Mouse (Mus musculus) erythroblast, embryonic 14.5 days (primary cell): ENCODE data around the gene Ptprn2. TPM values are rescaled to one million over a fixed set of nuclear protein-coding genes. Genes with fewer than 3 reads are reported as not detected.

Experiments used
- H3K27me3 ChIP-seq: 2 replicates; pipeline ENCODE4 v1.6.1; 2012; ENCODE audit warnings: inconsistent platforms; ENCODE audit not compliant: control insufficient read depth
- H3K36me3 ChIP-seq: 2 replicates; pipeline ENCODE4 v1.6.1; 2012; ENCODE audit warnings: mild to moderate bottlenecking, inconsistent platforms; ENCODE audit not compliant: control insufficient read depth
- H3K4me1 ChIP-seq: 2 replicates; pipeline ENCODE4 v1.6.1; 2012; ENCODE audit warnings: inconsistent platforms; ENCODE audit not compliant: control insufficient read depth
- H3K4me3 ChIP-seq: replicated peaks from 2 replicates; pipeline ENCODE3; 2012; ENCODE audit warnings: moderate library complexity, mild to moderate bottlenecking, inconsistent platforms
- H3K9me3 ChIP-seq: 2 replicates; pipeline ENCODE4 v1.6.1; 2012; ENCODE audit warnings: low read length, inconsistent platforms, mixed read lengths; ENCODE audit not compliant: control insufficient read depth
- GATA1 ChIP-seq: IDR thresholded peaks from 2 replicates; pipeline ENCODE4 v1.6.1; 2012; ENCODE audit warnings: low read length, inconsistent platforms, mixed read lengths
- TAL1 ChIP-seq: IDR thresholded peaks from 3 replicates; pipeline ENCODE4 v1.6.1; 2012; ENCODE audit warnings: low read length, inconsistent platforms, mixed read lengths
- polyA plus RNA-seq: library from polyadenylated mRNA; stranded (reverse); fragments of >175 nt; gene quantifications from 2 replicates; pipeline ENCODE4 v1.2.3, GENCODE M21; 2012

Gene Ptprn2
- polyA plus RNA-seq, 1 experiment: 0.03 TPM

GRCm38 (mm10) chr12:116763961-116764360, 278.4 kb downstream of the Ptprn2 start:
- Histone ChIP-seq H3K4me3 (no peak overlapping the region), H3K9me3 (no peaks in the 10 kb centered on the region), H3K27me3 (no peaks in the 10 kb centered on the region), H3K4me1 (no peaks in the 10 kb centered on the region), H3K36me3 (no peaks in the 10 kb centered on the region)
- TF ChIP-seq TAL1 (no peak), GATA1 (no peak)

GRCm38 (mm10) chr12:116770911-116771310, 285.4 kb downstream of the Ptprn2 start:
- no peak for TF ChIP-seq GATA1
- TF ChIP-seq TAL1: no peak
- Histone ChIP-seq H3K9me3 (peaks cover 5% of the 10 kb centered on the region), H3K27me3 (no peaks in the 10 kb centered on the region), H3K4me3 (no peak overlapping the region), H3K4me1 (no peaks in the 10 kb centered on the region), H3K36me3 (no peaks in the 10 kb centered on the region)

GRCm38 (mm10) chr12:116771493-116771892, 286.0 kb downstream of the Ptprn2 start:
- H3K36me3 ChIP-seq: no peaks in the 10 kb centered on the region
- TF ChIP-seq GATA1 (no peak), TAL1 (no peak)
- no peaks in the 10 kb centered on the region for H3K27me3 ChIP-seq
- no peak overlapping the region for H3K4me3 ChIP-seq
- no peaks in the 10 kb centered on the region for H3K4me1 ChIP-seq
- H3K9me3 ChIP-seq: peaks cover 9% of the 10 kb centered on the region

GRCm38 (mm10) chr12:116772081-116772566, 286.6 kb downstream of the Ptprn2 start:
- no peak for TF ChIP-seq TAL1
- no peak for TF ChIP-seq GATA1
- peaks cover 10% of the 10 kb centered on the region for H3K9me3 ChIP-seq
- no peak overlapping the region for H3K4me3 ChIP-seq
- no peaks in the 10 kb centered on the region for H3K27me3 ChIP-seq
- no peaks in the 10 kb centered on the region for H3K36me3 ChIP-seq
- H3K4me1 ChIP-seq: no peaks in the 10 kb centered on the region

- Histone ChIP-seq H3K27me3 (no peaks in the 10 kb centered on the region), H3K4me3 (no peak overlapping the region), H3K9me3 (peaks cover 12% of the 10 kb centered on the region), H3K4me1 (no peaks in the 10 kb centered on the region), H3K36me3 (no peaks in the 10 kb centered on the region)
- TF ChIP-seq GATA1: no peak
- no peak for TF ChIP-seq TAL1
These were observed 287.8 kb downstream of the Ptprn2 start for GRCm38 (mm10) chr12:116773344-116773743.

GRCm38 (mm10) chr12:116776447-116776846, 290.9 kb downstream of the Ptprn2 start:
- Histone ChIP-seq H3K9me3 (peaks cover 12% of the 10 kb centered on the region), H3K36me3 (no peaks in the 10 kb centered on the region), H3K27me3 (no peaks in the 10 kb centered on the region), H3K4me1 (no peaks in the 10 kb centered on the region), H3K4me3 (no peak overlapping the region)
- TF ChIP-seq GATA1 (no peak), TAL1 (no peak)

GRCm38 (mm10) chr12:116778095-116779090, 292.9 kb downstream of the Ptprn2 start:
- no peaks in the 10 kb centered on the region for H3K36me3 ChIP-seq
- no peaks in the 10 kb centered on the region for H3K4me1 ChIP-seq
- H3K27me3 ChIP-seq: no peaks in the 10 kb centered on the region
- peaks cover 10% of the 10 kb centered on the region for H3K9me3 ChIP-seq
- no peak overlapping the region for H3K4me3 ChIP-seq
- no peak for TF ChIP-seq TAL1
- TF ChIP-seq GATA1: no peak

- no peaks in the 10 kb centered on the region for H3K4me1 ChIP-seq
- H3K4me3 ChIP-seq: no peak overlapping the region
- H3K27me3 ChIP-seq: no peaks in the 10 kb centered on the region
- H3K9me3 ChIP-seq: peaks cover 10% of the 10 kb centered on the region
- TF ChIP-seq GATA1 (no peak), TAL1 (no peak)
- H3K36me3 ChIP-seq: no peaks in the 10 kb centered on the region
These were observed 294.9 kb downstream of the Ptprn2 start for GRCm38 (mm10) chr12:116780419-116780818.

GRCm38 (mm10) chr12:116785731-116786130, 300.2 kb downstream of the Ptprn2 start:
- Histone ChIP-seq H3K9me3 (peaks cover 9% of the 10 kb centered on the region; the same call in 1 of the 2 replicates), H3K4me3 (no peak overlapping the region), H3K27me3 (no peaks in the 10 kb centered on the region), H3K36me3 (no peaks in the 10 kb centered on the region), H3K4me1 (no peaks in the 10 kb centered on the region)
- TF ChIP-seq GATA1 (no peak), TAL1 (no peak)
